Mouse (Mus musculus): ENCODE data around the gene Mum1. TPM values are rescaled to one million over a fixed set of nuclear protein-coding genes. Genes with fewer than 3 reads are reported as not detected.

Gene Mum1
- polyA plus RNA-seq, 1 experiment from 2014 or later: 64.7 TPM

- WGBS: 86% methylated on average over 14 of the region's 15 CpGs
- Histone ChIP-seq H3K27me3 (no peaks in the 10 kb centered on the region), H3K9me3 (replicated peaks) (no peaks in the 10 kb centered on the region), H3K27ac (no peak overlapping the region), H3K4me2 (no peak overlapping the region), H3K4me1 (no peaks in the 10 kb centered on the region), H3K36me3 (ENCODE audit: poor library complexity, severe bottlenecking) (peaks cover 88% of the 10 kb centered on the region), H3K9ac (no peak overlapping the region), H3K4me3 (no peak overlapping the region)
- ATAC-seq: no peak
Measured at GRCm38 (mm10) chr10:80285222-80286070, 59.2 kb downstream of the Mum1 start.

GRCm38 (mm10) chr10:80288097-80288496, 61.9 kb downstream of the Mum1 start:
- no peak for ATAC-seq
- WGBS: 92% methylated on average over 12 of the region's 12 CpGs

GRCm38 (mm10) chr10:80288657-80289056, 62.4 kb downstream of the Mum1 start:
- peaks cover 13% of the 10 kb centered on the region for H3K4me1 ChIP-seq
- 70% methylated on average over 8 of the region's 8 CpGs for WGBS
- peaks cover 61% of the 10 kb centered on the region for H3K36me3 ChIP-seq (ENCODE audit: poor library complexity, severe bottlenecking)
- no peaks in the 10 kb centered on the region for H3K27me3 ChIP-seq
- H3K9me3 ChIP-seq (replicated peaks): no peaks in the 10 kb centered on the region
- no peak overlapping the region for H3K4me2 ChIP-seq
- peak overlapping the region; percentile 25; the same call in 1 of the 2 replicates for H3K27ac ChIP-seq
- H3K9ac ChIP-seq: no peak overlapping the region
- ATAC-seq: no peak
- H3K4me3 ChIP-seq: no peak overlapping the region

More at GRCm38 (mm10) chr10:80288097-80288496, 61.9 kb downstream of the Mum1 start:
- H3K27me3 ChIP-seq: no peaks in the 10 kb centered on the region
- H3K4me1 ChIP-seq: peaks cover 7% of the 10 kb centered on the region
- H3K4me3 ChIP-seq: no peak overlapping the region
- no peak overlapping the region for H3K4me2 ChIP-seq
- peaks cover 62% of the 10 kb centered on the region for H3K36me3 ChIP-seq (ENCODE audit: poor library complexity, severe bottlenecking)
- peak overlapping the region; percentile 25; the same call in 1 of the 2 replicates for H3K27ac ChIP-seq
- no peaks in the 10 kb centered on the region for H3K9me3 ChIP-seq (replicated peaks)
- no peak overlapping the region for H3K9ac ChIP-seq

- peaks cover 38% of the 10 kb centered on the region for H3K36me3 ChIP-seq (ENCODE audit: poor library complexity, severe bottlenecking)
- H3K4me2 ChIP-seq: peak within 1 kb of the TSS; percentile 80
- peak within 1 kb of the TSS; percentile 99 for H3K9ac ChIP-seq
- H3K4me3 ChIP-seq: peak within 1 kb of the TSS; percentile 91
- WGBS: 0% methylated on average over 72 of the region's 72 CpGs
- H3K4me1 ChIP-seq: peaks cover 51% of the 10 kb centered on the region
- ATAC-seq: peak; percentile 81
- no peaks in the 10 kb centered on the region for H3K9me3 ChIP-seq (replicated peaks)
- peak within 1 kb of the TSS; percentile 93 for H3K27ac ChIP-seq
- no peaks in the 10 kb centered on the region for H3K27me3 ChIP-seq
Measured at GRCm38 (mm10) chr10:80292251-80293146, 66.3 kb downstream of the Mum1 start, which contains the start of gene Rps15. Gene Rps15, plus strand, starts transcription at chr10:80292453.

GRCm38 (mm10) chr10:80293325-80293724, 67.1 kb downstream of the Mum1 start:
- 25% methylated on average over 14 of the region's 14 CpGs for WGBS
- Histone ChIP-seq H3K36me3 (ENCODE audit: poor library complexity, severe bottlenecking) (peaks cover 30% of the 10 kb centered on the region), H3K9me3 (replicated peaks) (no peaks in the 10 kb centered on the region), H3K4me1 (peaks cover 60% of the 10 kb centered on the region), H3K4me2 (peak overlapping the region; percentile 80), H3K27ac (peak overlapping the region; percentile 93), H3K4me3 (peak overlapping the region; percentile 91), H3K9ac (peak overlapping the region; percentile 99), H3K27me3 (no peaks in the 10 kb centered on the region)
- ATAC-seq: no peak

Small RNAs within 50 kb of the gene (microRNA-seq; reads per million reads assigned to microRNA genes)
- 1.6 reads per million for gene Mir6911

Other genes with a start within 250 kb of the Mum1 start
- gene Tmem259, start 242.1 kb upstream of the Mum1 start, polyA plus RNA-seq (2015; fragmentation: Nextera tagmentation; extraction: Ambion mirVana): 11.2 and 12.0 TPM in 2 replicates
- 30.0 and 32.2 TPM in 2 replicates for gene Cnn2, start 237.8 kb upstream of the Mum1 start, polyA plus RNA-seq (2015; fragmentation: Nextera tagmentation; extraction: Ambion mirVana)
- 3.1 and 3.9 TPM in 2 replicates for gene Abca7, start 229.9 kb upstream of the Mum1 start, polyA plus RNA-seq (2015; fragmentation: Nextera tagmentation; extraction: Ambion mirVana)
- gene Arhgap45, start 209.8 kb upstream of the Mum1 start, polyA plus RNA-seq (2015; fragmentation: Nextera tagmentation; extraction: Ambion mirVana): 1.2 and 1.3 TPM in 2 replicates
- gene Polr2e, start 186.6 kb upstream of the Mum1 start, polyA plus RNA-seq (2015; fragmentation: Nextera tagmentation; extraction: Ambion mirVana): 193 and 199 TPM in 2 replicates
- gene Gpx4, start 179.3 kb upstream of the Mum1 start, polyA plus RNA-seq (2015; fragmentation: Nextera tagmentation; extraction: Ambion mirVana): 487 and 489 TPM in 2 replicates
- 11.6 and 13.6 TPM in 2 replicates for gene Sbno2, start 120.9 kb upstream of the Mum1 start, polyA plus RNA-seq (2015; fragmentation: Nextera tagmentation; extraction: Ambion mirVana)
- gene Stk11, start 110.6 kb upstream of the Mum1 start, polyA plus RNA-seq (2015; fragmentation: Nextera tagmentation; extraction: Ambion mirVana): 20.7 and 21.6 TPM in 2 replicates
- 454 and 459 TPM in 2 replicates for gene Atp5d, start 87.8 kb upstream of the Mum1 start, polyA plus RNA-seq (2015; fragmentation: Nextera tagmentation; extraction: Ambion mirVana)
- gene Cbarp, start 85.6 kb upstream of the Mum1 start, polyA plus RNA-seq (2015; fragmentation: Nextera tagmentation; extraction: Ambion mirVana): 21.2 and 26.8 TPM in 2 replicates
- 35.1 and 37.9 TPM in 2 replicates for gene Midn, start 78.2 kb upstream of the Mum1 start, polyA plus RNA-seq (2015; fragmentation: Nextera tagmentation; extraction: Ambion mirVana)
- gene Cirbp, start 60.4 kb upstream of the Mum1 start, polyA plus RNA-seq (2015; fragmentation: Nextera tagmentation; extraction: Ambion mirVana): 274 and 308 TPM in 2 replicates
- 12.2 and 12.6 TPM in 2 replicates for gene 1600002K03Rik, start 53.5 kb upstream of the Mum1 start, polyA plus RNA-seq (2015; fragmentation: Nextera tagmentation; extraction: Ambion mirVana)
- gene Efna2, start 47.0 kb upstream of the Mum1 start, polyA plus RNA-seq (2015; fragmentation: Nextera tagmentation; extraction: Ambion mirVana): 17.7 and 19.5 TPM in 2 replicates
- 267 and 274 TPM in 2 replicates for gene Ndufs7, start 22.7 kb downstream of the Mum1 start, polyA plus RNA-seq (2015; fragmentation: Nextera tagmentation; extraction: Ambion mirVana)
- 18.2 and 18.3 TPM in 2 replicates for gene Gamt, start 34.6 kb downstream of the Mum1 start, polyA plus RNA-seq (2015; fragmentation: Nextera tagmentation; extraction: Ambion mirVana)
- 61.7 and 64.9 TPM in 2 replicates for gene Dazap1, start 35.1 kb downstream of the Mum1 start, polyA plus RNA-seq (2015; fragmentation: Nextera tagmentation; extraction: Ambion mirVana)
- 805 and 828 TPM in 2 replicates for gene Rps15, start 66.0 kb downstream of the Mum1 start, polyA plus RNA-seq (2015; fragmentation: Nextera tagmentation; extraction: Ambion mirVana)
- 129 and 140 TPM in 2 replicates for gene Apc2, start 69.5 kb downstream of the Mum1 start, polyA plus RNA-seq (2015; fragmentation: Nextera tagmentation; extraction: Ambion mirVana)
- 42.7 and 43.3 TPM in 2 replicates for gene 2310011J03Rik, start 94.1 kb downstream of the Mum1 start, polyA plus RNA-seq (2015; fragmentation: Nextera tagmentation; extraction: Ambion mirVana)
- 2.9 and 3.0 TPM in 2 replicates for gene Pcsk4, start 103.1 kb downstream of the Mum1 start, polyA plus RNA-seq (2015; fragmentation: Nextera tagmentation; extraction: Ambion mirVana)
- 2.0 and 3.0 TPM in 2 replicates for gene Reep6, start 103.5 kb downstream of the Mum1 start, polyA plus RNA-seq (2015; fragmentation: Nextera tagmentation; extraction: Ambion mirVana)
- gene Adamtsl5, start 122.0 kb downstream of the Mum1 start, polyA plus RNA-seq (2015; fragmentation: Nextera tagmentation; extraction: Ambion mirVana): 0.18 and 0.21 TPM in 2 replicates
- gene Plk5, start 130.0 kb downstream of the Mum1 start, polyA plus RNA-seq (2015; fragmentation: Nextera tagmentation; extraction: Ambion mirVana): 0.40 and 0.64 TPM in 2 replicates
- 15.5 and 16.6 TPM in 2 replicates for gene Mex3d, start 161.2 kb downstream of the Mum1 start, polyA plus RNA-seq (2015; fragmentation: Nextera tagmentation; extraction: Ambion mirVana)
- 304 and 319 TPM in 2 replicates for gene Mbd3, start 173.1 kb downstream of the Mum1 start, polyA plus RNA-seq (2015; fragmentation: Nextera tagmentation; extraction: Ambion mirVana)
- gene Uqcr11, start 180.4 kb downstream of the Mum1 start, polyA plus RNA-seq (2015; fragmentation: Nextera tagmentation; extraction: Ambion mirVana): 593 and 623 TPM in 2 replicates
- gene Tcf3, start 207.2 kb downstream of the Mum1 start, polyA plus RNA-seq (2015; fragmentation: Nextera tagmentation; extraction: Ambion mirVana): 112 and 119 TPM in 2 replicates

Measured in forebrain, embryonic 13.5 days (tissue).